Mouse (Mus musculus): ENCODE measurements around the gene Dohh. TPM values are rescaled to one million over a fixed set of nuclear protein-coding genes. Genes with fewer than 3 reads are reported as not detected.
A peak's percentile ranks its signal among the peaks of the same experiment; 100 is the strongest.

Dohh gene
- polyA plus RNA-seq, 1 experiment from 2014 or later = 61.4 TPM

DNA sequence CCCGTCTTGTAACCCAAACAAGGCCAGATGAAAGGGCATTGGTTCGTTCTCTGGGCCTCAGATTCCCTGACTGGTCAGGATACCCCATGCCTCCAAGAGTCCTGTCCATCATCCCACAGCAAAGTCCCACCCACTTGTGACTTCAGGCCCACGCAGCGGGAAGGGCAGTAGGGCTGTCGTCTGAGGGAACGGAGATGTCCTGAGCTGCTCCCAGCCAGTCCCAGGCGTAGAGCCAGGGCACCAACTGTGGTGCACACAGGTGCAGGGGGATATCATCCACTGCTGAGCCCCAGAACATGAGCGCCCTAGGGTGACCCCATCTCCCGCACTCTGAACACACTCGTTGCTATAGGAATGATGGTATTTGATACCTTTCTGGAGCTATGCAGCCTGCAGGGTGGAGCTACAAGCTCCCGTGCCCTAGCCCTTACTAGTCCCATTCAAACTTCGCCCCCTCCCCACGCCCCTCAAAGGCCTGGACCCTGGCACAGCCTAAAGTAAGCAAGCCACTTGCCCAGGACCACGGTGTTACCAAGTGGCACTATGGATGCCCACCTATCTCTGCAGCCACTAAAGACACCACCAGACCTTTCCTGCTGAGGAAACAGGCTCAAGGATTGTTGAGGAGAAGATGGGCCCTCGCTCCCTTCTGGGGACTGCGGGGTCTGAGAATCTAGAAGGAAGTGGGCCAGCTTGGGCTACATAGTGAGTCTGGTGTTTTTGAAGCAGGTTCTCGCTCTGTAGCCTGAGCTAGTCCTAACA is 31.5 kb downstream of the Dohh start:
- Histone ChIP-seq H3K4me3 (ENCODE audit: low read depth, low read length) (no peak overlapping the region), H3K36me3 (ENCODE audit: control insufficient read depth, insufficient read depth, low read length) (peaks cover 43% of the 10 kb centered on the region), H3K27ac (replicated peaks; ENCODE audit: low read depth, low read length) (peak overlapping the region; percentile 93), H3K4me2 (ENCODE audit: low read depth, low read length) (0 out of 2 replicates have a peak overlapping the region, but pooled peaks have one; percentile 56), H3K9ac (ENCODE audit: low read depth, low read length) (0 out of 2 replicates have a peak overlapping the region, but pooled peaks have one; percentile 35), H3K27me3 (replicated peaks; ENCODE audit: control insufficient read depth, insufficient read depth, low read length) (no peaks in the 10 kb centered on the region), H3K9me3 (ENCODE audit: control insufficient read depth, low read length) (no peaks in the 10 kb centered on the region), H3K4me1 (ENCODE audit: control insufficient read depth, insufficient read depth, low read length) (peaks cover 59% of the 10 kb centered on the region)
- DNase-seq (ENCODE audit: low spot score) (no peak), ATAC-seq (ENCODE audit: low read depth) (no peak)
- 57% methylated on average over 17 of the region's 17 CpGs for WGBS

DNA sequence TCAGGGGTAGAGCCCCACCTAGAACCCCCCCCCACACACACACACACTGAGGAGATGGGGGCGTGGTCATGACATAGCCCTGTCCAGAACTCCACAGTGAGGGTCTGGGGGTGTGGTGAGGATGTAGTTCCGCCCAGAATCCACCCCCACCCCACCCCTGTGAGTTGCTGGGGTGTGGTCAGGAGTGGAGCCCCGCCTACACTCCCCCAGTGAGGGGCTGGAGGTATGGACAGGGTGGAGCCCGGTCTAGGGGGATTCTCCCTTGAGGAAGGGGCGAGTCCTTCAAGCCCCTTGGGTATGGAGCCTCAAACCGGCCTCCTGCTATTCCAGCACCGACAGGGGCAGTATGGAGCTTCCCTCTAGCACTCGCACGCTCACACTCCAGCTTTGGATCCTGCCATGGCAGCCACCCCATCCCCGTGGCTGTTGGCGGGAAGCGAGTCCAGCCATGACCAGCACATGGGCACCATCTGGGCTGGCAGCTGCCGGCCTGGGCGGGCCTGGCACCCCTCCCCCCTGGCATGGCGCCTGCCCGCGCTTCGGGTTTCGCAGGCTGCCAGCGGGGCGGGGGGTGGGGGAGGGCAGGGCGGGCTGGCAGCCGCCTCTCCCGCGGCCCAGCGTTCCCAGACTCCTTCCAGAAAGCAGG is 32.5 kb downstream of the Dohh start:
- Histone ChIP-seq H3K4me2 (ENCODE audit: low read depth, low read length) (peak overlapping the region; percentile 56), H3K9me3 (ENCODE audit: control insufficient read depth, low read length) (no peaks in the 10 kb centered on the region), H3K36me3 (ENCODE audit: control insufficient read depth, insufficient read depth, low read length) (peaks cover 45% of the 10 kb centered on the region), H3K4me3 (ENCODE audit: low read depth, low read length) (peak overlapping the region; percentile 24), H3K9ac (ENCODE audit: low read depth, low read length) (peak overlapping the region; percentile 63), H3K4me1 (ENCODE audit: control insufficient read depth, insufficient read depth, low read length) (peaks cover 54% of the 10 kb centered on the region), H3K27ac (replicated peaks; ENCODE audit: low read depth, low read length) (peak overlapping the region; percentile 93), H3K27me3 (replicated peaks; ENCODE audit: control insufficient read depth, insufficient read depth, low read length) (no peaks in the 10 kb centered on the region)
- ATAC-seq (ENCODE audit: low read depth) (peak; percentile 84), DNase-seq (ENCODE audit: low spot score) (peak; percentile 96)
- WGBS = 0% methylated on average over 7 of the region's 26 CpGs

DNA sequence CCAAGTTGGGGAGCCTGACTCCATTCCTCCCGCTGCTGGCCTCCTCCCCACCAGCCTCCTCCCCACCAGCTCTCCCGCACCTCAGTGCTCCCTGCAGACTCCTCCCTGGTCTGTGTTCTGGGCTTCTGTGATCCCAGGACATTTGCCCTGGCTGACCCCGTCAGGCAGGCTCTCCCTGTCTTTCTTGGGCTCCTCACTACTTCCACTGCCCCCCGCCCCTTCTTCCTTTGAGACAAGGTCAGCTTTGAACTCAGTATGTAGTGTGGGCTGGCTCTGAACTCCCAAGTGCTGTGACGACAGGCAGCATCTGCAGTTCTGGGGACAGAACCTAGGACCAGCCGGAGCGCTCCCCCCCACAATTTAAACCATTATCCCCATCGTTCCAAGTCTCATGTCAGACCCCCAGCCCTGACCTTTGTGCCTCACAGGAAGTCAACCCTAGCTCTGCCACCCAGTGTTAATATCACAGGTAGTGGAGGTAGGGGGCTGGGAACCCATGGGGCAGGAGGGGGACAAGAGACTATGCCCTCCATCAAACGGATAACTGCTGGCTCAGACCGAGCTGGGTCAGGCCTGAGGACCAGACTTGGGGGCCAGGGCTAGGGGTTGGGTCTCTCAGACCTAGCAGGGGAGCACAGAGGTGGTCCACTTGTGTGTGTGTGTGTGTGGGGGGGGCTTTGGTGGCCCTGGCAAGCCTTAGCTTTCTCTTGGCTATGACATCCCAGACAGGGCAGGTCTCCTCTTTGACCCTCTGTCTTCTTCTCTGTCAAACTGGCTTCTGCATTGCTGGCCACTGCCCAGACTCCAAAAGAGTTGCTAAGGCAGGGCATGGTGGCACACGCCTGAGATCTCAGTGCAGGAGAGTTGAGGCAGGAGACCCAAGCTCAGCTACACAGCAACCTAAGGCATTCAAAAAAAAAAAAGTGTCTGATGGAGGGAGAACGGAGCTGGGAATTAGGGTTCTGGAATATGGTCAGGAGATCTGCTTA is 33.3 kb downstream of the Dohh start:
- peak overlapping the region; percentile 63 for H3K9ac ChIP-seq (ENCODE audit: low read depth, low read length)
- peaks cover 42% of the 10 kb centered on the region for H3K36me3 ChIP-seq (ENCODE audit: control insufficient read depth, insufficient read depth, low read length)
- ATAC-seq (ENCODE audit: low read depth) (no peak), DNase-seq (ENCODE audit: low spot score) (no peak)
- H3K4me1 ChIP-seq (ENCODE audit: control insufficient read depth, insufficient read depth, low read length) = peaks cover 48% of the 10 kb centered on the region
- H3K27me3 ChIP-seq (replicated peaks; ENCODE audit: control insufficient read depth, insufficient read depth, low read length) = no peaks in the 10 kb centered on the region
- peak overlapping the region; percentile 56 for H3K4me2 ChIP-seq (ENCODE audit: low read depth, low read length)
- peak overlapping the region; percentile 93 for H3K27ac ChIP-seq (replicated peaks; ENCODE audit: low read depth, low read length)
- no peaks in the 10 kb centered on the region for H3K9me3 ChIP-seq (ENCODE audit: control insufficient read depth, low read length)
- 47% methylated on average over 11 of the region's 12 CpGs for WGBS
- peak overlapping the region; percentile 24 for H3K4me3 ChIP-seq (ENCODE audit: low read depth, low read length)

DNA sequence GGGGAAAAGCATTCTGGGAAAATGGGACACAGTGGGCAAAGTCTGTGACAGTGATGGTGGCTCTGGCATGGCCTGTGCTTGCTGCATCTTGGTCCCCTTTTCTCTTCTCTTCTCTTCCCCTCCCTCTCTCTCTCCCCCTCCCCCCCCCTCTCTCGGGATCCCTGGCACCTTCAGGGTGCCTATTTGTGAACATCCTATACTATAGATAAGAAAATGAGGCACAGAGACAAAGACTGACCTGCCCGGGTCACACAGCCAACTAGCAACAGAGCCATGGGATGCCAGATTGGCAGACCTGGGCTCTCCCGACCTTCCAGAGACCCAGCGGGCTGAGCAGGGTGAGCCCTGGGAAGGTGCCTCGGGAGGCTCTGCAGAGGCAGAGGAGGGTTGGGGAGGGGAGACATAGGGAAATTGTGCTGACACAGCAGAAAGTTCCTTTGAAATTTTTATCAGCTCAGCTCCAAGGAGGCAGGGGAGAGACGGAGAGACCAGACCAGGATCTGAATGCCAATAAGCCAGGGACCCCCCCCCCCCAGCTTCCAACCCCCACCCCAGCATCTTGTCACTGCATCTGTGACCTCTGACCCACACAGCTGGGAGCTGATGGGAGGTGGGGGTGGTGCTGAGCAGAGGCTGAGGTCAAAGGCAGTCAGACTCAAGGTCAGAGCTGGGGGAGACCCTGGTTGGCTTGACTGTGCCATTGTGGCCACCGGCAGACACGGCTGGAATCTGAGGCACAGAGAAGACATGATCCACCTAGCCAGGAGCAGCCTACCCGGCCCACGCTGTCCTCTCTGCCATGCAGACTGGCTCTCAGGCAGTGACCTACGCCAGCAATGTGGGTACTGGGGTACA is 34.2 kb downstream of the Dohh start:
- Histone ChIP-seq H3K36me3 (ENCODE audit: control insufficient read depth, insufficient read depth, low read length) (peaks cover 33% of the 10 kb centered on the region), H3K9ac (ENCODE audit: low read depth, low read length) (peak overlapping the region; percentile 63), H3K27me3 (replicated peaks; ENCODE audit: control insufficient read depth, insufficient read depth, low read length) (no peaks in the 10 kb centered on the region), H3K27ac (replicated peaks; ENCODE audit: low read depth, low read length) (peak overlapping the region; percentile 93), H3K4me2 (ENCODE audit: low read depth, low read length) (no peak overlapping the region), H3K9me3 (ENCODE audit: control insufficient read depth, low read length) (no peaks in the 10 kb centered on the region), H3K4me3 (ENCODE audit: low read depth, low read length) (no peak overlapping the region), H3K4me1 (ENCODE audit: control insufficient read depth, insufficient read depth, low read length) (peaks cover 41% of the 10 kb centered on the region)
- 45% methylated on average over 11 of the region's 11 CpGs for WGBS
- DNase-seq (ENCODE audit: low spot score) (no peak), ATAC-seq (ENCODE audit: low read depth) (no peak)

DNA sequence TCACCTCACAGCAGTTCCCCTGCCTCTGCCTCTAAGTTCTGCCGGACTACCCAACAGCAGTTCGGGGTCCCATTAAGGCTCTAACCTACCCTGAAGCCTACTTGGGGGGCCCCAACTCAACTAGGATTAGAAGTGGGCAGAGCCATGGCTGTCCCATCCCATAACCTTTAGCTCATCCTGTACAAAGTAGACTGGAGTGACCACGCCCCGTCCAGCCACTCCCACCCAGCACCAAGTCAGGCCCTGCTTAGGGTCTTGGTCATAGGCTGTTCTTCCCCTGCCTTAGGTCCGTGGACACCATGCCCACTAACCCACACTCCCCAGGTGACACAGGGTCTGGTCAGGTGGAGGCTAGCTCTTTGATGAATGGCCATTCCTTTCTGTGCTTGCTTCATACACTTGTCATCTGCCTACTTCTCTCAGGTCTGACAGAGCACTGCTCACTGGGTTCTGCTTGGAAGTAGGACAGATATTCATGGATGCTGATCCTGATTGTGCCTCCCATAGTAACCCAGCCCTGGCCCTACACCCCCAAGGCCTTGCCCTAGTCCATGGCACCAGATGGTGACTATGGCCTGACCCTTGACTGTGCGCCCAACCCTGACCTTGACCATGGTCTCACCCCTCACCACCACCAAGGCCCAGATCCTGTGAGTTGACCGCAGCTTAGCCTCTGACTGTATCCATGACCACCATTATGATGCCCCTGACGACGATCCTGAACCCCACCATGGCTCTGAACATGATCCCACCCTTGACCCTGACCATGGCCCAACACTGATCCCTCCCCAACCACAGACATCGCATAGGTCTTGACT is 35.1 kb downstream of the Dohh start:
- Histone ChIP-seq H3K27ac (replicated peaks; ENCODE audit: low read depth, low read length) (0 out of 2 replicates have a peak overlapping the region, but pooled peaks have one; percentile 93), H3K4me1 (ENCODE audit: control insufficient read depth, insufficient read depth, low read length) (peaks cover 36% of the 10 kb centered on the region)
- WGBS = 93% methylated on average over 10 of the region's 10 CpGs

DNA sequence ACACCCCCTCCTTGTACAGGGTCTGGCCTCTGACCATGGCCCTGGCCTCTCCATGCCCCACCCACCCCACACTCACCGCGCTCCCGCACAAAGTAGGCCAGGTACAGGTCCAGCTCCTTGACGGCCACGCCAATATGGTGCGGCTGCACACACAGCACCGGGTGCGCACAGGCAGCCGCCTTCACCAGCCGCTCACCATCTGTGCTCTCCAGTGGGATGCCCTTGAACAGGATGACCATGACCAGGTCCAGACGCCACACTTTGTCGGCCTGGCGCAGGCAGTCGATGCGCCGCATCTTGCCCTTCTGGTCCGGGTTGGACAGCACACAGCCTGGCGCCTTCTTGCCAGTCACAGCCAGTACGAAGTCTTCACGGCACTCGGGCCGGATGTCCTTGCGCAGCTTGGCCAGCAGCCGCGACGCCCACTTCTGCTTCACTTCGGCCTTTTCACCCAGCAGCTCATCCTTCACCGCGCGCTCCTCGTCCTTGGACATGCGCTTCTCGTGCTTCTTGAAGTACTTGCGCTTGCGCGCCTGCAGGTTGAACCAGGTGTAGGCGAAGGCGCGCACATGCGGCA is 36.1 kb downstream of the Dohh start:
- DNase-seq (ENCODE audit: low spot score) (no peak), ATAC-seq (ENCODE audit: low read depth) (no peak)
- H3K9ac ChIP-seq (ENCODE audit: low read depth, low read length) = no peak overlapping the region
- H3K27me3 ChIP-seq (replicated peaks; ENCODE audit: control insufficient read depth, insufficient read depth, low read length) = no peaks in the 10 kb centered on the region; the same call in 1 of the 2 replicates
- H3K4me1 ChIP-seq (ENCODE audit: control insufficient read depth, insufficient read depth, low read length) = peaks cover 38% of the 10 kb centered on the region
- no peaks in the 10 kb centered on the region for H3K9me3 ChIP-seq (ENCODE audit: control insufficient read depth, low read length)
- no peak overlapping the region for H3K4me3 ChIP-seq (ENCODE audit: low read depth, low read length)
- no peak overlapping the region for H3K27ac ChIP-seq (replicated peaks; ENCODE audit: low read depth, low read length)
- peaks cover 33% of the 10 kb centered on the region for H3K36me3 ChIP-seq (ENCODE audit: control insufficient read depth, insufficient read depth, low read length)
- 90% methylated on average over 40 of the region's 40 CpGs for WGBS
- H3K4me2 ChIP-seq (ENCODE audit: low read depth, low read length) = no peak overlapping the region

More for the DNA sequence above, 35.1 kb downstream of the Dohh start:
- ATAC-seq (ENCODE audit: low read depth) = no peak
- Histone ChIP-seq H3K27me3 (replicated peaks; ENCODE audit: control insufficient read depth, insufficient read depth, low read length) (no peaks in the 10 kb centered on the region), H3K4me2 (ENCODE audit: low read depth, low read length) (no peak overlapping the region), H3K9me3 (ENCODE audit: control insufficient read depth, low read length) (no peaks in the 10 kb centered on the region), H3K36me3 (ENCODE audit: control insufficient read depth, insufficient read depth, low read length) (peaks cover 33% of the 10 kb centered on the region), H3K9ac (ENCODE audit: low read depth, low read length) (no peak overlapping the region; the same call in 1 of the 2 replicates), H3K4me3 (ENCODE audit: low read depth, low read length) (no peak overlapping the region)
- DNase-seq (ENCODE audit: low spot score) = no peak

Data from embryonic facial prominence, embryonic 14.5 days (tissue).